Mouse (Mus musculus): ENCODE data around the gene Aspm. TPM values are rescaled to one million over a fixed set of nuclear protein-coding genes. Genes with fewer than 3 reads are reported as not detected.

Gene Aspm
- polyA plus RNA-seq (2014; fragmentation: Illumina TruSeq; extraction: RNeasy Lipid Tissue Mini Kit (QIAGEN cat#74804)): 63.5 TPM

DNA sequence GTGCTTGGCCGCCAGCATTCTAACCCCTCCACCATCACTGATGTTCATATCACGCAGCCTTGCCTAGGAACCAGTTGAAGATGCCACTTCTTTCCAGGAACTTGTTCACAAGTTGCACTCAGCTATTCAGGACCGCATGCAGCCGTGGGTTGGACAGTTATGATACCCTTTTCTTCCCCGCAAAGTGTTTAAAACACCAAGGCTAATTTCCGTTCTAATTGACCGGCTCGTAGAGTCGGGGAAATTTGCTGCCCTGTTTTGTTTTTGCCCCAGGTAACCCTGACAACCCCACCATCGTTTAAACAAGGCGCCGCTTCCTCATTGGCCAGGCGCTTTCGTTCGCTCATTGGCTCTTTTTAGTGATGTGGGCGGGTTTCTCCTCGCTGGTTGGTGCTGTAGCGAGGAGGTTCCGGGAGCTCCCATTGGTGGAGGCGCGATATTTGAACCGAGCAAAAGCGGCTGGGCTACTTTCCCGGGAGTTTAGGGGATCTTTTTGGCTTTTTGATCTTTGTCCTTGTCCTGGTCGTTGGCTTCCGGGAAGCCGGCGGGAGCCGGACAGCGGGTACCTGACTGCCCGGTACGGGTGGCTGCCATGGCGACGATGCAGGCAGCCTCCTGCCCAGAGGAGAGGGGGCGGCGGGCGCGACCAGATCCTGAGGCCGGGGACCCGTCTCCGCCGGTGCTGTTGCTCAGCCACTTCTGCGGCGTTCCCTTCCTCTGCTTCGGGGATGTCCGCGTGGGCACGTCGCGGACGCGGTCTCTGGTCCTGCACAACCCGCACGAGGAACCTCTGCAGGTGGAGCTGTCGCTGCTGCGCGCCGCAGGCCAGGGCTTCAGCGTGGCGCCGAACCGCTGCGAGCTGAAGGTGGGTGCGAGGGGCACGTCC, at the start of gene Aspm:
Gene Aspm, plus strand, starts transcription at position 433 of the 886 bp plus-strand sequence.

DNA sequence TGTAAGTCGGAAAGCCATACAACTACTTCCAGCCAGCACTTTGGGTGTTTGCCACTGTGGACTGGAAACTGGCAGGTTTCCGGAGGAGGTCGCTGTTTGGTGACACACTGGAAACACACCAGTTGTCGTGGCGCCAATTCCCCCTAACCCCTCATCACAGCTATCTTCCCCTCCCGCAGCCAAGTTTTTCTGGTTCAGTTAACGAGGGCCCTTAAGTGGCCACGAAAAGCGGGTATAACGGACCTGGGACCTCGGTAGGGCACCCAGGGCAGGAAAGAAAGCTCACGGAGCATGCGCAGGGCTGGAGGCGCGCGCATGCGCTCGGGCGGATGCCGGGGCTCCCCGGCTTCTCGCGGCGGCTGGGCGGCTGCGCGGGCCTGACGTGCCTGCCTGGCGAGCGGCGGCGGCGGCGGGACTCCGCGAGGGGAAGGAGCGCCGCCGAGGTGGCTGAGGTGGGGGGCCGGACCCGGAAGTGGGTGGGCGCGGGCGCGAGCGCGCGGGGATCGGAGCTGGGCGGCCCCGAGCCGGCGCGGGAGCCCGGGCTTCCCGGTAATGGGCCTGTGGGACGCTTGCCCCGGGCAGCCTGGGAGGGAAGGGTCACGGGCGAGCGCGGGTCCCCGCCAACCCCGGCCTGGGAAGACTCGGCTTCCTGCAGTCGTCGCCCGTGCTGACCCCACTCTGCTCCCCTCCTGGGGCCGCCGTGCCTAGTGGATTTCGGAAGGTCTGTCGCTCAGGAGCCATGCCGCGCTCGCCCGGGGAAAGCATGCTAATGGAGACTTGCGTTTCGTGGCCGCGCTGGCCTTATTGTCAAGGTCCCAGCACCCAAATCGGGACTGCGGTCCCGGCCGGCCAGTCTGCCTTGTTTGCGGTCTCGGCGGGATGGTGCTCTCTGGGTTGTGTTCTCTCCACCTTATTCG, 32.4 kb upstream of the Aspm start, which contains the start of gene Zbtb41:
Gene Zbtb41, plus strand, starts transcription at position 414 of the 917 bp plus-strand sequence.

DNA sequence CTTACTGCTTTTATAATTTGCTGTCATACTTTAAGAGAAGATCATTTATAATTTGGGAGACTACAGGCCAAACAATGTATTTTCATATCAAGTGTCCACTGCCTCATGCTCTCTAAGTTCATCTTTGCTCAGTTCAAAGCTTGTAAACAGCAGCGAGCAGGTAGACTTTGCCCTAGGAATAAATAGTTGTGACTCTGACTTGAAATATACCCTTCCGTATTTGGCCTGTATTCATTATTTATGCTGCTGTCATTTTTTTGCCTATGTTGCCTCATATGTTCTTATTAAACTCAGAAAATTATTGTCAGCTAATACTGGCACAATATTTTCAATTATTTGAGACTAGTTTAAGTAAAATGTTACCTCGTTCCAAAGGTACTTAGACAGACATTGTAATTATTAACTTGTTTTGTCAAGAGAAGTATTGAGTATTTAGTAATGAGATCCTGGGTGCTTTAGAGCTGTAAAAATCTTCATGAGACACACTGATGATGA, 46.7 kb downstream of the Aspm start, which contains the start of gene F13b:
Gene F13b, plus strand, starts transcription at position 445 of the 495 bp plus-strand sequence.

Other genes starting within 250 kb of the Aspm start
- 4.5 TPM for gene Crb1, start 77.7 kb upstream of the Aspm start, polyA plus RNA-seq (2014; fragmentation: Illumina TruSeq; extraction: RNeasy Lipid Tissue Mini Kit (QIAGEN cat#74804))
- gene Zbtb41, start 32.5 kb upstream of the Aspm start, polyA plus RNA-seq (2014; fragmentation: Illumina TruSeq; extraction: RNeasy Lipid Tissue Mini Kit (QIAGEN cat#74804)): 102 TPM
- gene F13b, start 46.9 kb downstream of the Aspm start, polyA plus RNA-seq (2014; fragmentation: Illumina TruSeq; extraction: RNeasy Lipid Tissue Mini Kit (QIAGEN cat#74804)): 0.51 TPM
- gene Cfhr1, start 105.5 kb downstream of the Aspm start, polyA plus RNA-seq (2014; fragmentation: Illumina TruSeq; extraction: RNeasy Lipid Tissue Mini Kit (QIAGEN cat#74804)): not detected

All from ovary, adult 10 weeks (tissue).